23 mouse cellular contexts compared by ENCODE assay signal in genomic region chr5:139879694-139880093, GRCm38 (mm10). TPM values are rescaled to one million over a fixed set of nuclear protein-coding genes. Genes with fewer than 3 reads are reported as not detected.
"Had no signal": no experiment of that assay in that cellular context is flagged by ENCODE, and none has a peak within 500 bp of the region (broad histone marks: within the 10 kb centered on the region; RNA-seq: fewer than 3 reads in every experiment).

No protein-coding gene starts in this region.

- H3K4me1 ChIP-seq: neural tube, embryonic 12.5 days; neural tube, embryonic 13.5 days; neural tube, embryonic 15.5 days; stomach, embryonic 15.5 days had no signal

- H3K27ac ChIP-seq: neural tube, embryonic 12.5 days; neural tube, embryonic 13.5 days; neural tube, embryonic 15.5 days; stomach, embryonic 15.5 days had no signal

- H3K36me3 ChIP-seq: neural tube, embryonic 12.5 days; neural tube, embryonic 13.5 days; neural tube, embryonic 15.5 days; stomach, embryonic 15.5 days had no signal

- H3K4me2 ChIP-seq: neural tube, embryonic 12.5 days; neural tube, embryonic 13.5 days; neural tube, embryonic 15.5 days; stomach, embryonic 15.5 days had no signal

- H3K27me3 ChIP-seq: neural tube, embryonic 12.5 days; neural tube, embryonic 13.5 days; neural tube, embryonic 15.5 days; stomach, embryonic 15.5 days had no signal

- H3K4me3 ChIP-seq: neural tube, embryonic 12.5 days; neural tube, embryonic 13.5 days; neural tube, embryonic 15.5 days; stomach, embryonic 15.5 days had no signal

- H3K9ac ChIP-seq: neural tube, embryonic 12.5 days; neural tube, embryonic 13.5 days; neural tube, embryonic 15.5 days; stomach, embryonic 15.5 days had no signal

- H3K9me3 ChIP-seq: neural tube, embryonic 12.5 days; neural tube, embryonic 13.5 days; neural tube, embryonic 15.5 days; stomach, embryonic 15.5 days had no signal

- DNase-seq: right cerebral cortex, adult 18-20 months; right cerebral cortex, postnatal 14 days; right cerebral cortex, postnatal 25 days; right cerebral cortex, postnatal 4 days; spleen, adult 18-20 months; thymus, adult 18-20 months; thymus, adult 2 months; thymus, postnatal 14 days; thymus, postnatal 25 days; thymus, postnatal 36 days; thymus, postnatal 4 days had no signal

RNA-seq across cellular contexts. Expression of gene Gm26938, which starts 53.5 kb away (rescaled TPM):
- polyA plus RNA-seq: neural tube, embryonic 12.5 days; neural tube, embryonic 13.5 days; neural tube, embryonic 14.5 days; neural tube, embryonic 15.5 days; small intestine, adult 2 months; spleen, adult 2 months; stomach, embryonic 14.5 days; stomach, embryonic 15.5 days; stomach, embryonic 16.5 days; testis, adult 2 months; thymus, adult 2 months; thymus, postnatal 0 days; urinary bladder, adult 2 months had no signal
